Mouse (Mus musculus): ENCODE results near the gene Lrrc23.
A peak's percentile ranks its signal among the peaks of the same experiment; 100 is the strongest.

Lrrc23 gene

DNA sequence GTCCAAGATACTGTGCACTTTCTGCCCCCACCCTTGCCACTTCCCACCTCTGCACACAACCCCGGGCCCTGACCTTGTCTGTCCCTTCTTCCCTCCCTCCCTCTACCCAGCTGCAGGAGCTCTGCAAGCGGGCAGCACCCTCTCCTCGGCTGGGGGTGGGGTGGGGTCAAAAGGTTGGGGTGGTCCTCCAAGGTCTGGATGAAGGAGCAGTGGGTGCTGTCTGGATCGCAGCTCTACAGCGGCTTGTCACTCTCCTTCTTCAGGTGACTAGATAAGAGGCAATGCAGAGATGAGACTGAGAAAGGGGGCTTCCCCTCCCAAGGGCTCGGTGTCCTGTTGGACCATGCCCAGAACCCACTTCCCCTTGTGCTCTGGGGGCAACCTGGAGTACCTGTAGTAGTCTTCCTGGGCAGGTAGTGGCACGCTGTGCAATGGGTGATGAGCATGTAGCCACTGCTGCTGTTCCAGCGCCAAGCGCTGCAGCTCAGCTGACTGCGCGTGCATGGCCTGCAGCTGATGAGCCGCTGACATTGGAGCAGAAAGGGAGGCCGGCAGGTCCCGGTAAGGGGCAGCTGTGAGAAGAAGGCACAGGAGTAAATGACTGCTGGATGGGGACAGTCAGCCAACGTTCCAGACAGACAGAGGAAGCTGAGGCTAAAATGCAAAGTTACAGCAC lies 36.5 kb downstream of the Lrrc23 start:
- no peak for DNase-seq (ENCODE audit: low read depth, low spot score)

DNA sequence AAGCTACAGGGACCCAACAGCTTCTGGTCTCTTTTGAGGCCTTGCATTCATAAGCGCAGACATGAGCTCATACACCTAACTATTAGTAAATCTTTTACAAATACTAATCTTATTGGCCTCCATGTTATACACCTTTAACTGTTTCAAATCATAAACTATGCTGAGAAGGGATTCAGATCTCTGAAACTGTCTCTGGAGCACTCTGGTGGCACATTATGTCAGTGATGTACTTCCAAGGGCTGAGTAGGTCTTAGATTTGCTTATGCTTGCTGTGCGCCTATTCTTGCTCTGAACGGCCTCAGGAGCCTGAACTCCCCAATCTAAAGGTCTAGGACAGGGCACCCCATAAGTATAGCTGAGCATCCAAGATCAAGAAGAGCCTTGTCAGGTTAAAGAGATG lies 37.7 kb downstream of the Lrrc23 start:
- DNase-seq (ENCODE audit: low read depth, low spot score): no peak

DNA sequence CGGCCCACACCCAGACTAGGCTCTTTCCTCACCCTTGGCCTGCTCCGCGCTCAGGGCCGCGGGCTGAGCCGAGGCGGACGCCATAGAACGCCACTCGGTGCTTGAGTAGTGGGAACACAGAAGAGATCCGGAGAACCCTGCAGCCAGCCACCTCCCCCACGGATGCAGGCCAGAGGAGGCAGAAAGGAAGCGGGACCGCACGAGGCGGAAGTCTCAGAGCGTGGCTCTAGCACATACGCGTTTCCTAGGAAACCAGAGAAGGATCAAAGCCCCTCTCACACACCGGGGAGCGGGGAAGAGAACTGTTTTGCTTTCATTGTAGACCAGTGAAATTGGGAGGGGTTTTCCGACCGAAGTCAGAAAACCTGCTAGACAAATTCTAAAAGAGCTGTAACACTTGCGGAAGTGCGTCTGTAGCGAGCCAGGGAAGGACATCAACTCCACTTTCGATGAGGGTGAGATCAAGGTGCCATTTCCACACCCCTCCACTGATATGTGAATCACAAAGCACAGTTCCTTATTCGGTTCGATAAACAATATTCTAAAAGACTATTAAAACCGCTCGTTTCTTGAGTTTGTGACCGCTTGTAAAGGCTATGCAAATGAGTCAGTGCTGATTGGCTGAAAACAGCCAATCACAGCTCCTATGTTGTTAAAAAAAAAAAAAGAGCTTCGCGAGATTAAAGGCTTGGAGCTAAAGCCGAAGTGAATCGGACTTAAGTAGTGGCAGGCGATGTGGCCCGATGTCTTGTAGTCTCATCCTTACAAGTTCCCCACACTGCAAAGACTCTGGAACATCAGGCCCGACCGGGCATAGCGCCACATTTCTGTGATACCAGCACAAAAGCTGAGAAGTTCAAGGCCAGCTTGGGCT lies 38.4 kb downstream of the Lrrc23 start, which contains the start of gene Grcc10:
Gene Grcc10 (minus strand): TSS at position 487 of the 874 bp plus-strand sequence.
- peak; percentile 96 for DNase-seq (ENCODE audit: low read depth, low spot score)

DNA sequence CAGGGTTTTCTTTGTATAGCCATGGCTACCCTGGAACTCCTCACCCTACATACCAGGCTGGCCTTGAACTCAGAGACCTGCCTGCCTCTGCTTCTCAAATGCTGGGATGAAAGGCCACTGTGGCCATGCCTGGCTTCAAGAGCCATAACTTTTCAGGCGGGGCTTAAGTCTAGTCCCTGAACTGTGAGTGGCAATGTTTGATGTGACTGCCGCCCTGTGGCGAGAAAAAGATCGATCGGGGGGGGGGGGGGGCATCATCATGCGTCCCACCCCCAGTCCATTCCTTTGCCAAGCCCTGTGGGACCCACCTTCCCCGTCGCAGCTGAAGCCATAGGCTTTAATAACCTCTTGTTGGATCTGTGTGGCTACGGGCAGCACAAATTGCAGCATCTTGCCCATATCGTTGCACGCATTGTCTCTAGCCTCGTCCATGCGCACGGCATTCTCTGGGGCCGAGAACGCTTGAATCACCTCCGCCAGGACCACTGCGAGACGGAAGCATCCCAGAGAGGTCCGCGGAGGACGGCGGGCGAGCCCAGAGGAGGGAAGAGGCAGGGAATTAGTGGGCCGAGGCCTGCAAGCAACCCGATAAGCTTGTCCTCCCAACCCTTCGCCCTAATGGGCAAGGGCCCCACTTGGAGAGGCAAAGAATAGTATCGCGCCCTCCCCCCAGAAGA lies 39.2 kb downstream of the Lrrc23 start:
- peak; percentile 61 for DNase-seq (ENCODE audit: low read depth, low spot score)

DNA sequence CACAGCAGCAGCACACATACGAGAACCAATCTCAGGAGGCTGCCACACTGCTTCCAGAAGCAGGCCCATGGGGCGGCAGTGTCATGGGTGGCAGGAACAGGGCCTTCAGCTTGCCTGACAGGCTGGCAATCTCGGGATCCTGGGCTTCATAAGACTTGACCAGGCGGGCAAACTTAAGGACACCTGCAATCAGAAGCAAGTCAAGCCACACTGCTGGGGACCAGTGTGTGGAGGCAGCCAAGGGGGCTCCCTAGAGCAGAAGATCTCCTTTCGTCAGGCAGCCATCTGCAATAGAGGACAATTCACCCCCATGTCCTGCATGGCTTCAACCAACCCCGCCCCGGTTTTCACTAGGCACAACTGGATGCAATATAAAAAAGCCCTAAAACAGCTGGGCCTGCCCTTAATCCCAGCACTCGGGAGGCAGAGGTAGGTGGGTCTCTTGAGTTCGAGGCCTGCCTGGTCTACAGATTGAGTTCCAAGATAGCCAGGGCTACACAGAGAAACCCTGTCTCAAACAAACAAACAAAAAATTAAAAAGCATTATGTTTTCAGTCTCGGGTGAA lies 40.2 kb downstream of the Lrrc23 start:
- DNase-seq (ENCODE audit: low read depth, low spot score): no peak

DNA sequence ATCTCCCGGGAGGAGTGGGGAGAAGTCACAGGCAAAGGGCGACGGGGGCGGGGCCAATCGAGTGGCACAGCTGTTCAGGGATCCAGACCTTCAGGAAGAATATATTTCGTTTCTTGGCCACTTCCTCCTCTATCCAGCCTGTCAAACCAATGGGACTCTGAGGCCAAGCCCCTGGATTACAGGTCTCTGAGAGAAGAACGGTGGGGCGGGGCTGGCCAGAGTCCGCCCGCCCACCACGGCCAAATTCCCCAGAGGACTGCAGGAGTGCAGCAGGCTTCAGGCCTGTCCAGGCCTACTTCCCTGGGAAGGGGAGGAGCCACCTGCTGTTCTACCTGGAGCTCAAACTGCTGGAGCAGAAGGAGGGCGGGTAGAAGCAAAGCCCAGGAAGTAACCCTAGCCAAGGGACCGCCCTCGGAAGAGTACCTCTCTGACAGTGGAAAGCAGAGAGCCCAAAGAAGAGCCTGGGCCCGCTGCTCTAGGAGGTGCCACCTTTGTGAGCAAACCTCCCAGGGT lies 41.0 kb downstream of the Lrrc23 start, which contains the start of gene Ptpn6:
Gene Ptpn6 (minus strand): TSS at position 204 of the 513 bp plus-strand sequence.
- DNase-seq (ENCODE audit: low read depth, low spot score): peak; percentile 42

DNA sequence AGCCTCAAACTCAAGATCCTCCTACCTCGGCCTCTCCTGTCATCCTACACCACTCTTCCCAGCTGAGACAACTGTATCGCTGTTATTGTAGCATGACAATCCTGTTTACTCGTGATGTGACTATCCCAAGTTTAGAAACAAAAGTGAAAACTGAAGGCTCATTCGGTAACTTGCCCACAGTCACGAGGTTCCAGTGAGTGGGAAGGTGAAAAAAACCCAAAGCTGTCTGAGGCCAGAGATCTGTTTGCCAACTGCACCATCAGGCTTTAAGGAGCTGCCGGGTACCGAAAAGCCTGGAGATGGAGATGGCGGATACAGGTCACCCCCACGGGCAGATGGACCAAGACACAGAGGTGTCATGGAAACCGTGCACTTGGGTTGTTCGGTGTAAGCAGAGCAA lies 42.5 kb downstream of the Lrrc23 start:
- DNase-seq (ENCODE audit: low read depth, low spot score): no peak

DNA sequence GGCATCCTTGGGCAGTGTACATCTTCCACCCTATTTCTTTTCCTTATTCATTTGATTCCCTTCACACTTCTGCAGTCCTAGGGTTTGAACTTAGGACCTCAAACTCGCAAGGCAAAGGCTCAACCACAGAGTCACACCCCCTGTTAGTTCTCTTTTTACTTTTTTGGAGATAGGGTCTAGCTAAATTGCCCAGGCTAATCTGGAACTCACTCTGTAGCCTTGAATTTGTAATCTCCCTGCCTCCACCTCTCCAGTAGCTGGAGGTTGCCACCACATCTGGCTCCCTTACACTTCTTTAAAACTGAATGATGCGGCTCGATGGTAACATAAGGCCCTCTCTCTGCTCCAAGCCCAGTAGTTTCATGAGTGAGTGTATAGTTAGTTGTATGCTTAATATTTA lies 45.1 kb downstream of the Lrrc23 start:
- DNase-seq (ENCODE audit: low read depth, low spot score): no peak

DNA sequence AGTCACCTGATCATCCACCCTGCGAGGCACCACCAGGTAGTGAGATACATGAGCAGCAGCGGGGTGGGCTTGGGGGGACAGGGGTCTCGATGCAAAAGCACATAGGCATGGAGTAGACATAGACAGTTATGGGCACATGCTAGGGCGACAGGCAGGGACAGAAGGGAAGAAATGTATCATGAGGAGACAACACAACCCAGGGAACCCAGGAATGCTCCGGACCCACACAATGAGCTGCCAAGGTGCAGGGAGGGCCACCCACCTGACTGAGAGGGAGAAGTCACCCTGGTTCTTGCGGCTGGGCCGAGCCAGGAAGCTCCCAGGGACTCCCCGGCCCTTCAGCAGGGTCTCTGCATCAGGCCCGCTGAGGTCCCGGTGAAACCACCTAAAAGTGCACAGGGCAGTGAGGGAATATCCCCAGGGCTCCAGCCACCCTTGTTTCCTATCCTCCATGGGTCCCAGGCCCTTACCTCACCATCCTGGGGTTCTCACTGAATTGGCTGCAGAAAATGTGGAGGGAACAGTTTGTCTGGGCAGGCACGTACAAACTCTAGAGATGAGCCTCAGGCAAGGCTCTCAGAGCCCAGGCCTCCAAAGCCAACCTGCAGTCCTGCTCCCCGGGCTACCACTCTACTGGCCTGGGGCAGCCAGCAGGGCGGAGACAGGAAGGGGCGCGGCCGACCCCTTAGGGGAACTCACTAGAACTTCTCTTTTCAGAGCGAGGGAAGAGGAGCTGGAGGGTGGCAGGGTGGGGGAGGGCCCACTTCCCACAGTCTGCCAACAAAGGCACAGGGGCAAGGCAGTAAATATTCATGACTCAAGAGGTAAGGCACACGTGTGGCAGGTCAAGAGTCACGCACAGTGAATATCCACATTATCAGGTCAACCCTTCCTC lies 46.8 kb downstream of the Lrrc23 start:
- no peak for DNase-seq (ENCODE audit: low read depth, low spot score)

DNA sequence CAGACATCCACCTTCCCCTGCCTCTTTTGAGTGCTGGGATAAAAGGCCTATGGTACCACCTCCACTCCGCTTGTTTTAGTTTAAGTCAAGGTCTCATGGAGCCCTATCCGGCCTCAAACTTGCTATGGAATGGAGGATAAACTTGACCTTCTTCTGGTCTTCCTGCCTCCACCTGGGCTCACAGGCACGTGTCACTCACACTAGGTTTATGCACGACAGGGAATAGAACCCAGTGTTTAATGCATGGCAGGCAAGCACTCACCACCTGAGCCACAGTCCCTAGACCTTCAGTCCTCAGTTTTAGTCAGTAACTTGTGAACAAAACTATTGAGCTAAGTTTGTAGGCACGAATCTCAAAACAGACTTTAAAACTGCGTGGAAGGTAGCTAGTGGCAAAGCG lies 48.5 kb downstream of the Lrrc23 start:
- no peak for DNase-seq (ENCODE audit: low read depth, low spot score)

DNA sequence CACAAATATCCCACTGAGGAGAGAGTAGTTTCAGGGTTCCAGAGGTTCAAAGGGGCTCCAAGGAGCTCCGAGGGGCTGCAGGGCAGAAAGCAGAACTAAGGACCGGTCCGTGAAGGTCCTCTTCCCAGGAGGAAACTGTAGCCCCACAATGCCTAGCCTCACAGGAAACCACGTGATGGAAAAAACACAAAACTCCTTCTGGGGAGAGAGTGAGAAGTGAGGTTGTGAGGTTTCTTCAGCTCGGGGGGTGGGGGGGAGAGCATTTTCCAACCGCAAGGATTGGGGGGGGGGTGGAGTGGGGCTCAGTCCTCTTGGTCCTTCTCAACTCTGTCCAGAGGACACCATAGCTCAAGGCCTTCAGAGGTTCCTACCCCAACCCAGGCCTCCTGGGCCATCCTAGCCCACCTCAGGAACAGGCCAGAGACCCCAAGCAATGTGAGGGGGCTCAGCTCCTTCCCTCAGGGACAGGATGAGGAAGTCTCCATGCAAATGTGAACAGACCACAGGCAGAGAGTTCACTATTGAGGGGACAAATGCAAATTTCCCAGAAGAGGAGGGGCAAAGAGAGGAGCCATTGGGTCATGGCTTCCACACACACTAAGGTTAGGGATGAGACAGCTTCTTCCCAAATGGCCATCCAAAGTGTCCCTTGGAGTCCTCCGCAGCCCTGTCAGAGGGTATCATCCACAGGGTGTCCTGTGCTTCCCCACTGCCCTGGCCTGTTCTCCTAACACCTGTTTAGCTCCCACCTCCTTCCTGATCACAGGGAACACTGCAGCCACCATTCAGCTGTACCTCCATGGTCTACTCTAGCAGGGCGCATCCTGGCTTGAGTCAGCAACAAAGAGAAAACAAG lies 49.4 kb downstream of the Lrrc23 start:
- DNase-seq (ENCODE audit: low read depth, low spot score): no peak

DNA sequence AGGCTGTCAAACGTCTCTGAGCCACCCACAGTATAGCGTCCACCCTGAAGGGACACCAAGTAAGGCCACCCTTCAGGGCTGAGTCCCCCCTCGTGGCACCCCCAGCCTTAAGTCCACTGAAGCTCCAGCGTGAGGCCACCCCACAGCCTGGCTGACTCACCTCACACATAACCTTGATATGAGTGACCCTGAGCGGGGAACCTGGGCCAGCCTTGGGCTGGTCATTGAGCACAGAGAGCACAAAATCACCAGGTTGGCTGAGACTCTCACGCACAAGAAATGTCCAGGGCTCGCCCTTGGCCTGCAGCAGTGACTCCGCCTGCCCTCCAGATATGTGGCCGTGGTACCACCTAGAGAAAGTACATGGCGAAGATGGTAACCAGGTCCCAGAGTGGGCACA lies 50.9 kb downstream of the Lrrc23 start:
- DNase-seq (ENCODE audit: low read depth, low spot score): no peak

DNA sequence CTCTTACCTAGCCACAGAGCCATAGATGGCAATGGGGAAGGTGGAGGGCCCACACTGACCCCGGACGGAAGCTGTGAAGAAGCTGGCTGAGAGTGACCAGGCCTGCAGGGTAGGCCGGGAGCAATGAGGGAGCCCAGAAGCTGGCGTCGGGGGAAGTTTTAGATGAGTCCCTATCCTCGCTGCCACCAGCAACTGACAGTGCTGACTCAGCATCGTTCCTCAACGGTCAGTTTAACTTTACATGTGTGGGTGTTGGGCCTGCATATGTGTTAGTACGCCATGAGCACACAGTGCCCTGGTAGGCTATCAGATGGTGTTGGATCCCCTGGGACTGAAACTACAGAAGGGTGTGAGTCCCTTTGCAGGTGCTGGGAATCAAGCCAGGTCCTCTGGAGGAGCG lies 55.1 kb downstream of the Lrrc23 start:
- no peak for DNase-seq (ENCODE audit: low read depth, low spot score)

DNA sequence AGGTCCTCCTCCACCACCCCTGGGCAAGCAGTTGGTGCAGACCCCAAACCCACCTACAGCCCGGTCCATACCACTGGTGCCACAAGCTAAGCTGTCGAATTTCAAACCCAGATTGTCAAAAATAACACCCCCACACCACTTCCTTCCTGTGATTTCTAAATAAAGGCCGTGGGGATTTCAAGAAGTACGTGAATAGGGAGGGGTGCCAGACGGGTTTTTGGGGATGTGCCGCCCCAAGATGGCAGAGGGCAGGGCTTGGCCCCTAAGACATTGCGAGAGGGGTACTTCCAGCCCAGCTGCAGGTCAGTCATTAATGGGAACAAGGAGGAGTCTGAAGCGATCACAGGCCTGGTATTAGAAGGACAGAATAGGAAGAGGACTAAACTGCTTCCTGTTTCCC lies 56.0 kb downstream of the Lrrc23 start:
- DNase-seq (ENCODE audit: low read depth, low spot score): no peak

DNA sequence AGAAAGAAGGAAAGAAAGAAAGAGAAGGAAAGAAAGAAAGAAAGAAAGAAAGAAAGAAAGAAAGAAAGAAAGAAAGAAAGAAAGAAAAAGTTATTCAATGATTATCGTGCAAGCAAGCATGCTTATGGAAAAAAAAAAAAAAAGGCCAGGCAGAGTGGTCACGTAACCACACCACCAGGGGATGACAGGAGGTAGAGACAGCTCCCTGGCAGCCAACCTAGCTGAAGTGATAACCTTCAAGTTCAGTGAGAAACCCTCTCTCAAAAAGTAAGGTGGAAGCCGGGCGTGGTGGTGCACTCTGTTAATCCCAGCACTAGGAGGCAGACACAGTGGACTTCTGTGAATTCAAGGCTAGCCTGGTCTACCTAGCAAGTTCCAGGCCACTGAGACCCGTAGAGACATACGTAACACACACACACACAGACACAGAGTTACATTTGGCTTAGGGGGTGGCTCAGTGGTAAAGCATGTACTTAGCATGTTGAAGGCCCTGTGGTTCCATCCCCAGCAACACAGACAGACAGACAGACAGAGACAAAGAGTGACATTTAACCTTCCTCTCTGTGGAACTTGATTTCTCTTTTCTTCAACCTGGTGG lies 56.6 kb downstream of the Lrrc23 start:
- no peak for DNase-seq (ENCODE audit: low read depth, low spot score)

DNA sequence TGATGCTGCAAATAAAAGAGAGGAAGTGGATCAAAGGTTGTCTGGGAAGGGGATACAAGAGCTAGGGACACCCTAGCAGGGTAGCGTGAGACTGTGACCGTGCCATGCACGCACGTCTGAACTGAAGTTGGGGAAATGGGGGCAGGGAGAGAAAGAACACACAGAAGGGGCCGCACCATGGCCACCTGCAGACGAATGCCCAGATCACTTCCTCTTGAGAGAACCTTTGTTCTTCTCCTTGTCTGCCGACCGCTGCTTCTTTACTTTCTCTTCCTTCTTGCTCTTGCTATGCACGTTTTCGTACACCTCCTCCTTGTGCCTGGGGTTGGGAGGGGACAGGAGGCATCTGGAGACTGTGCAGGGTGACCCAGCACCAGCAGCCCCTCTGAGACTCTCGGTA lies 58.6 kb downstream of the Lrrc23 start:
- no peak for DNase-seq (ENCODE audit: low read depth, low spot score)
